Mouse (Mus musculus) mature B cell (primary cell): ENCODE results near the gene Dock8.

ENCODE experiments used
- in situ Hi-C: fragments of 300-500 bp; cut with MboI; formaldehyde crosslinking; loops from 2 replicates; pipeline ENCODE4 v1.14.3; 2019

Dock8 gene

GRCm38 (mm10) chr19:24999201-24999886 is at the start of gene Dock8:
Dock8 (plus strand) TSS chr19:24999534.
- in situ Hi-C loops = no loop called here

- in situ Hi-C loops = loop anchor here (10.0 kb wide), 1 partner anchor 376 kb away; no protein-coding TSS in a partner anchor
Measured at GRCm38 (mm10) chr19:24958531-24958930, 40.8 kb upstream of the Dock8 start.

GRCm38 (mm10) chr19:24961172-24961962 is 38.0 kb upstream of the Dock8 start, which contains the start of gene Cbwd1:
Cbwd1 (minus strand) TSS chr19:24961610.
- in situ Hi-C loops = no loop called here

GRCm38 (mm10) chr19:24966203-24966602 is 33.1 kb upstream of the Dock8 start:
- in situ Hi-C loops = no loop called here

GRCm38 (mm10) chr19:24966941-24967340 is 32.4 kb upstream of the Dock8 start:
- in situ Hi-C loops = no loop called here

GRCm38 (mm10) chr19:24971307-24971706 is 28.0 kb upstream of the Dock8 start:
- in situ Hi-C loops = no loop called here

- in situ Hi-C loops = no loop called here
Measured at GRCm38 (mm10) chr19:24972701-24973390, 26.5 kb upstream of the Dock8 start.

GRCm38 (mm10) chr19:24977991-24978390 is 21.3 kb upstream of the Dock8 start:
- in situ Hi-C loops = no loop called here

- in situ Hi-C loops = no loop called here
Measured at GRCm38 (mm10) chr19:24978852-24979842, 20.2 kb upstream of the Dock8 start.

- in situ Hi-C loops = no loop called here
Measured at GRCm38 (mm10) chr19:24981294-24981693, 18.0 kb upstream of the Dock8 start.

- in situ Hi-C loops = no loop called here
Measured at GRCm38 (mm10) chr19:24983050-24983449, 16.3 kb upstream of the Dock8 start.

GRCm38 (mm10) chr19:24983857-24984498 is 15.4 kb upstream of the Dock8 start:
- in situ Hi-C loops = no loop called here

GRCm38 (mm10) chr19:24985045-24985444 is 14.3 kb upstream of the Dock8 start:
- in situ Hi-C loops = no loop called here

- in situ Hi-C loops = no loop called here
Measured at GRCm38 (mm10) chr19:24987355-24987754, 12.0 kb upstream of the Dock8 start.

GRCm38 (mm10) chr19:24988831-24989230 is 10.5 kb upstream of the Dock8 start:
- in situ Hi-C loops = no loop called here

GRCm38 (mm10) chr19:24990138-24990822 is 9.1 kb upstream of the Dock8 start:
- in situ Hi-C loops = no loop called here

GRCm38 (mm10) chr19:24993526-24993925 is 5.8 kb upstream of the Dock8 start:
- in situ Hi-C loops = no loop called here

- in situ Hi-C loops = no loop called here
Measured at GRCm38 (mm10) chr19:24994900-24995299, 4.4 kb upstream of the Dock8 start.

GRCm38 (mm10) chr19:24996815-24997704 is 2.3 kb upstream of the Dock8 start:
- in situ Hi-C loops = no loop called here
